ENCODE assay signal across 23 mouse cellular contexts in genomic region chr3:132479275-132479674, GRCm38 (mm10).
DNase-seq lines count a peak whose midpoint lies in the region; ATAC-seq and TF ChIP-seq lines count a peak whose summit lies in the region.
"Had no signal": no experiment of that assay in that cellular context is flagged by ENCODE, and none has a peak within 500 bp of the region (broad histone marks: within the 10 kb centered on the region; RNA-seq: fewer than 3 reads in every experiment).

No protein-coding gene starts in this region.

- no peaks in the 10 kb centered on the region for H3K9me3 ChIP-seq in liver, embryonic 11.5 days (ENCODE audit: control insufficient read depth, low read length)
- no peaks in the 10 kb centered on the region for H3K9me3 ChIP-seq in liver, embryonic 12.5 days (replicated peaks)
- H3K9me3 ChIP-seq in liver, embryonic 13.5 days (replicated peaks): no peaks in the 10 kb centered on the region
- no peaks in the 10 kb centered on the region for H3K9me3 ChIP-seq in liver, postnatal 0 days (ENCODE audit: low read length)
- H3K9me3 ChIP-seq: embryonic facial prominence, embryonic 13.5 days; embryonic facial prominence, embryonic 15.5 days; forebrain, embryonic 10.5 days; forebrain, embryonic 12.5 days had no signal

- no peak overlapping the region for H3K27ac ChIP-seq in liver, embryonic 11.5 days (ENCODE audit: low read depth, low read length)
- no peak overlapping the region for H3K27ac ChIP-seq in liver, embryonic 12.5 days
- H3K27ac ChIP-seq in liver, embryonic 13.5 days: no peak overlapping the region
- 0 out of 2 replicates have a peak overlapping the region, but pooled peaks have one; percentile 44 for H3K27ac ChIP-seq in liver, postnatal 0 days (ENCODE audit: low read depth)
- H3K27ac ChIP-seq: embryonic facial prominence, embryonic 13.5 days; embryonic facial prominence, embryonic 15.5 days; forebrain, embryonic 10.5 days; forebrain, embryonic 12.5 days had no signal

- no peaks in the 10 kb centered on the region for H3K27me3 ChIP-seq in liver, embryonic 11.5 days (replicated peaks; ENCODE audit: control insufficient read depth, insufficient read depth, low read length)
- no peaks in the 10 kb centered on the region for H3K27me3 ChIP-seq in liver, embryonic 12.5 days (replicated peaks)
- H3K27me3 ChIP-seq in liver, embryonic 13.5 days: no peaks in the 10 kb centered on the region
- no peaks in the 10 kb centered on the region for H3K27me3 ChIP-seq in liver, postnatal 0 days (ENCODE audit: insufficient read depth, low read length)
- H3K27me3 ChIP-seq: embryonic facial prominence, embryonic 13.5 days; embryonic facial prominence, embryonic 15.5 days; forebrain, embryonic 12.5 days had no signal

- H3K4me2 ChIP-seq in liver, embryonic 11.5 days: no peak overlapping the region
- H3K4me2 ChIP-seq in liver, embryonic 12.5 days: no peak overlapping the region
- H3K4me2 ChIP-seq in liver, embryonic 13.5 days: no peak overlapping the region
- no peak overlapping the region for H3K4me2 ChIP-seq in liver, postnatal 0 days (ENCODE audit: low read depth, low read length)
- H3K4me2 ChIP-seq: embryonic facial prominence, embryonic 13.5 days; embryonic facial prominence, embryonic 15.5 days; forebrain, embryonic 12.5 days had no signal

- WGBS in liver, embryonic 11.5 days: 61% methylated on average over 2 of the region's 2 CpGs
- WGBS in liver, embryonic 12.5 days (ENCODE audit: insufficient replicate concordance): 58% methylated on average over 2 of the region's 2 CpGs
- 47% methylated on average over 2 of the region's 2 CpGs for WGBS in liver, embryonic 13.5 days (ENCODE audit: insufficient replicate concordance)
- WGBS in liver, postnatal 0 days (ENCODE audit: insufficient replicate concordance): 46% methylated on average over 2 of the region's 2 CpGs

- H3K4me1 ChIP-seq in liver, embryonic 11.5 days (replicated peaks; ENCODE audit: control insufficient read depth, insufficient read depth, low read length): no peaks in the 10 kb centered on the region
- H3K4me1 ChIP-seq in liver, embryonic 12.5 days: no peaks in the 10 kb centered on the region
- H3K4me1 ChIP-seq in liver, embryonic 13.5 days (replicated peaks): no peaks in the 10 kb centered on the region
- H3K4me1 ChIP-seq in liver, postnatal 0 days (ENCODE audit: insufficient read depth): no peaks in the 10 kb centered on the region
- H3K4me1 ChIP-seq: embryonic facial prominence, embryonic 13.5 days; embryonic facial prominence, embryonic 15.5 days; forebrain, embryonic 10.5 days; forebrain, embryonic 12.5 days had no signal

- 0 out of 2 replicates have a peak, but pooled peaks have one; percentile 15 for ATAC-seq in liver, embryonic 11.5 days (replicated peaks; ENCODE audit: low FRiP score)
- ATAC-seq in liver, embryonic 12.5 days: no peak
- ATAC-seq in liver, embryonic 13.5 days (ENCODE audit: low read depth): 0 out of 2 replicates have a peak, but pooled peaks have one; percentile 20
- peak; percentile 91 for ATAC-seq in liver, postnatal 0 days
- ATAC-seq: forebrain, embryonic 14.5 days; forebrain, embryonic 16.5 days had no signal

- H3K9ac ChIP-seq in liver, embryonic 11.5 days (ENCODE audit: low read depth, low read length): no peak overlapping the region
- H3K9ac ChIP-seq in liver, embryonic 12.5 days: no peak overlapping the region
- no peak overlapping the region for H3K9ac ChIP-seq in liver, embryonic 13.5 days
- H3K9ac ChIP-seq in liver, postnatal 0 days (replicated peaks): no peak overlapping the region
- H3K9ac ChIP-seq: embryonic facial prominence, embryonic 13.5 days; embryonic facial prominence, embryonic 15.5 days; forebrain, embryonic 12.5 days had no signal

- TF ChIP-seq EP300 in liver, postnatal 0 days (IDR thresholded peaks at IDR 0.05; ENCODE audit: low read depth): no peak

- DNase-seq in liver, embryonic 11.5 days (ENCODE audit: low spot score): no peak
- peak; percentile 6 for DNase-seq in forelimb bud, embryonic 11.5 days (ENCODE audit: low read depth, low spot score)
- DNase-seq in liver, embryonic 13.5 days: no peak
- DNase-seq in liver, postnatal 0 days: no peak
- DNase-seq in cerebellum, adult 8-10 months: no peak
- DNase-seq in cerebellum, adult 11-12 months: no peak
- DNase-seq: adrenal gland, adult 2 months; adrenal gland, postnatal 10 days; adrenal gland, postnatal 25 days; cerebellum, adult 11 months; cerebellum, adult 2 months; cerebellum, adult 9-11 months; cerebellum, postnatal 14 days; cerebellum, postnatal 36 days; embryo, embryonic 11 days had no signal

- no peak for TF ChIP-seq CTCF in liver, postnatal 0 days (IDR thresholded peaks at IDR 0.05; ENCODE audit: low read depth)

- H3K36me3 ChIP-seq in liver, embryonic 11.5 days (ENCODE audit: control insufficient read depth, insufficient read depth, low read length): no peaks in the 10 kb centered on the region
- H3K36me3 ChIP-seq in liver, embryonic 12.5 days: no peaks in the 10 kb centered on the region
- H3K36me3 ChIP-seq in liver, embryonic 13.5 days: no peaks in the 10 kb centered on the region
- no peaks in the 10 kb centered on the region for H3K36me3 ChIP-seq in liver, postnatal 0 days (replicated peaks; ENCODE audit: insufficient read depth, low read length)
- H3K36me3 ChIP-seq: embryonic facial prominence, embryonic 13.5 days; embryonic facial prominence, embryonic 15.5 days; forebrain, embryonic 10.5 days; forebrain, embryonic 12.5 days had no signal

- H3K4me3 ChIP-seq in liver, embryonic 11.5 days (ENCODE audit: low read depth, low read length): no peak overlapping the region
- no peak overlapping the region for H3K4me3 ChIP-seq in liver, embryonic 12.5 days
- no peak overlapping the region for H3K4me3 ChIP-seq in liver, embryonic 13.5 days (replicated peaks)
- H3K4me3 ChIP-seq in liver, postnatal 0 days (ENCODE audit: low read depth, low read length): no peak overlapping the region
- H3K4me3 ChIP-seq: embryonic facial prominence, embryonic 13.5 days; embryonic facial prominence, embryonic 15.5 days; erythroblast, embryonic 14.5 days; forebrain, embryonic 10.5 days; forebrain, embryonic 12.5 days had no signal
